Mouse (Mus musculus) embryonic stem cell, embryonic (primary cell): ENCODE data around the gene S100a6.

Source experiments
- CTCF ChIA-PET, 4 experiments: fragments of 300-600 bp in 2 of 4; fragments of 350-600 bp in 2 of 4; sonication (Branson Sonifier 250); formaldehyde crosslinking; loops; one replicate each; lab custom pipeline; 2022; ENCODE audit warnings: inconsistent platforms in 2 of 4; lab: Charles Lee
- POLR2A ChIA-PET, 4 experiments: fragments of 300-600 bp in 2 of 4; fragments of 350-600 bp in 2 of 4; sonication (Branson Sonifier 250); formaldehyde crosslinking; loops; one replicate each; lab custom pipeline; 2022; ENCODE audit warnings: antibody characterized with exemption in 4 of 4, inconsistent platforms in 1 of 4; lab: Charles Lee

The S100a6 gene

DNA sequence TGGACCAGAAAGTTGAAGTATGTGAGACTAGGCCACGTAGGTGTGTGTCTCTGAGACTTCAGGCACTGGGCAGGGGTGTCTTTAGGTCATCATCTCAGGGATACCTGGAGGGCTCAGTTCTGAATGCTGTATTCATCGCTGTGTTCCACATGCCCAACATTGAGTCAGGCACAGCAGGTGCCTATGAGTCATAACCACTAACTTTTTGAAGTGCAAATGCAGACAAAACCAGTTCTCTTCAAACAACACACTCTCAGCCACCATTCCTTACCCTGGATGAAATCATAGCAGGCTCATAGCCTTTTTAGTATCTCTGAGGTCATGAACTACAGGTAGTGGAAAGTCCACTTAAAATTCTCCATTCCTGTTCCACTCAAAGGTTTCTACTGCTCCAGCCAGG lies 16.6 kb downstream of the S100a6 start:
- ChIA-PET POLR2A (no interaction called here), CTCF (interaction anchor here in 1 of 4 experiments (4.1 kb wide), 1 partner anchor 11 kb away, joined by 14 read pairs; no protein-coding TSS in a partner anchor)

GRCm38 (mm10) chr3:90631984-90632383 lies 19.3 kb downstream of the S100a6 start:
- ChIA-PET POLR2A (interaction anchor here in 1 of 4 experiments (1.0 kb wide), 1 partner anchor 106 kb away, joined by 3 read pairs; no protein-coding TSS in a partner anchor), CTCF (interaction anchor here in 2 of 4 experiments (0.6 to 2.3 kb wide), 5 partner anchors 8 to 1834 kb away, joined by 3 to 11 read pairs (median 4); no protein-coding TSS in a partner anchor)

DNA sequence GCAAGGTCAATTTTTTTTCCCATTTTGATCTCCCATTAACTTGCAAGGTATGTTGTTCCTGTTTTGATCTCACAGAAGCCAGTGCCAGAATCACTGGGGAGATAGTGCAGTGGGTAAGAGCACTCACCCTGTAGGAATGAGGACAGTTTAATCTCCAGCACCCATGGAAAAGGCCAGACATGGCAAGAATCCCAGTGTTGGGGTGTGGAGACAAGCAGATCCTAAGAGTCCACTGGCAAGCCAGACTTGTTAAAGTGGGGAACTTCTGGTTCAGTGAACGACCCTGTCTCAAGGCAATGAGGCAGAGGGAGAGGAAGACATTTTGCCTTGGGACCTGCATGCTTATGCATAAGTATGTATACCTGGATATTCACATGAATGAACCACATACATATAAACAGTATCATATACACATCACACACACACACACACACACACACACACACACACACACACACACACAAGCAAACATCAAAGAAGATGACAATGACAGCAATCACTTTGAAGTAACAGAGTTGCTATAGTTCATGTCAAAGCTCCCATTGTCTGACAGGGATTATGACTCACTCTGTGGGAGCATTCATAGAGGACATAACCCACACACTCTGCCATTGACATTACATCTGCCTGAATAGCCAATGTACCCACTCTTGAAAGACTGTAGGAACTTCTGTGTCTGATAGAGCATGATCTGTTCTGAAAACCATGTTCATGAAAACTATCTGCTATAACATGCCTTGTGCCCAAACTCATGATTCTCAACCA lies 26.0 kb downstream of the S100a6 start:
- POLR2A ChIA-PET: interaction anchor here in 2 of 4 experiments (0.9 to 1.4 kb wide), 4 partner anchors 126 to 425 kb away, joined by 3 to 5 read pairs (median 3); partner anchors contain the start of genes Chtop (in 1 of the 2), Rab13 (in 1 of the 2) and Rps27 (in 1 of the 2)
- CTCF ChIA-PET: interaction anchor here in 3 of 4 experiments (1.1 to 1.6 kb wide), 7 partner anchors 14 to 508 kb away, joined by 3 to 9 read pairs (median 4); no protein-coding TSS in a partner anchor

GRCm38 (mm10) chr3:90639511-90640154 lies 27.0 kb downstream of the S100a6 start:
- POLR2A ChIA-PET: interaction anchor here in 3 of 4 experiments (0.6 to 1.4 kb wide), 5 partner anchors 127 to 426 kb away, joined by 3 to 15 read pairs (median 3); partner anchors contain the start of genes Chtop (in 1 of the 3), Rab13 (in 1 of the 3) and Rps27 (in 1 of the 3)
- CTCF ChIA-PET: interaction anchor here (0.6 to 1.6 kb wide), 38 partner anchors 8 to 509 kb away, joined by 3 to 14 read pairs (median 4); partner anchors contain the start of genes S100a14 (in 1 of the 4) and Snapin (in 1 of the 4)

GRCm38 (mm10) chr3:90640981-90641380 lies 28.3 kb downstream of the S100a6 start:
- ChIA-PET POLR2A (no interaction called here), CTCF (interaction anchor here in 2 of 4 experiments (0.6 to 4.3 kb wide), 7 partner anchors 11 to 412 kb away, joined by 3 to 33 read pairs (median 3); partner anchors contain the start of gene S100a16 (in 1 of the 2))

DNA sequence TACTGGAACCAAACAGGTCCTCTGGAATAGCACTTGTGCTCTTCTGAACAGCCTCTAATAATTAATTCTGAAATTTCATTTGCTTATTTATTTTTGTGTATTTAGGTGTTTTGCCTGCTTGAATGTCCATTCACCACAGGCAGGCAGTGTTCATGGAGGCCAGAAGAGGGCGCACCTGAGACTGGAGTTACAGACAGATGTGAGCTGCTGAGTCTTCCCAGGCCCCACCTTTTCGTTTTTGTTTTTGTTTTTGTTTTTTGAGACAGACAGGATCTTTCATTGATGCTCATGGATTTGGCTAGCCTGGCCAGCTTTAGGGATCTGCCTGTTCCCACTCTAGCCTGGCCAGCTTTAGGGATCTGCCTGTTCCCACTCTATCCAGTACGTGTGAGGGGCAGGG lies 31.5 kb downstream of the S100a6 start:
- CTCF ChIA-PET: interaction anchor here (0.5 to 4.3 kb wide), 23 partner anchors 8 to 730 kb away, joined by 3 to 33 read pairs (median 4); partner anchors contain the start of genes S100a7a (in 1 of the 4) and Snapin (in 1 of the 4)
- POLR2A ChIA-PET: interaction anchor here in 1 of 4 experiments (1.0 to 1.3 kb wide), 2 partner anchors 23 to 430 kb away, joined by 3 read pairs; partner anchors contain the start of genes Rab13 and Rps27

DNA sequence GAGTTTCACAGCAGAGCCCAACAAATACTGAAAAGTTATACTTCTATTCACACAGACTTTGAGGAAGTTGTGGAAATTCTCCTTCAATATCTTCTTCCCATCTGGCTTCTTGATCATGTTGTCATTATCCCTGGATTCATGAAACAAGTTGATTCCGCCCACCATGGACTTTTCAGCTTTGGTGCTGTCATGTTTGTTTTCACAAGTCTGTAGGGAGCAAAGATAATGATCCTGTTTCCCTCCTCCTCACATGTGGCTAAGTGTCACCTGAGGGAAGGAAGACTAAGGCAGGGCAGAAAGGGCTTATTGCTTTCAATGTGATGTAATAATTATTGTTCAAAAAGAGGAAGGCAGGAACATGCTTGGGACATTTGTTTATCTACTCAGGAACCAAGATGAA lies 34.6 kb downstream of the S100a6 start:
- ChIA-PET CTCF (no interaction called here), POLR2A (no interaction called here)

DNA sequence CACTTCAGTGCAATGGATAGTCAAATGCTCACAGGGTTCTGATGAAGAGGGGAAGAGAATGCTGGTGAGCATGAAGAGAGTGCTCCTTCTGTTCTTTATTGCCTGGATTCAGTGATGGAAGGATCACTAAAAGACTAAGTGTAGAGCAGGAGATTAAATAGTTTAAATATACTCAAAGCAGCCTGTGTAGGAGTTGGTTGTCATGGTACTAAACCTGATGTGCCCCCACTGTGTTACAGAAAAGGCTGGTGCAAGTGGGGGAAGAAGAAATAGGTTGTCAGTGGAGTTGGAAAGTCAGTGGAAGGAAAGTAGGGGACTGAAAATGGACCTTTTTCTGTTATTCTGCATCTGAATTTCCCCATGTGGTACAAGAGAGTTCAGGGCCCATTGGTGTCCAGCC lies 36.3 kb downstream of the S100a6 start:
- ChIA-PET CTCF (interaction anchor here in 1 of 4 experiments (1.6 kb wide), 1 partner anchor 9 kb away, joined by 5 read pairs; no protein-coding TSS in a partner anchor), POLR2A (no interaction called here)

- ChIA-PET CTCF (no interaction called here), POLR2A (no interaction called here)
Observed at GRCm38 (mm10) chr3:90649832-90650231, 37.1 kb downstream of the S100a6 start.

DNA sequence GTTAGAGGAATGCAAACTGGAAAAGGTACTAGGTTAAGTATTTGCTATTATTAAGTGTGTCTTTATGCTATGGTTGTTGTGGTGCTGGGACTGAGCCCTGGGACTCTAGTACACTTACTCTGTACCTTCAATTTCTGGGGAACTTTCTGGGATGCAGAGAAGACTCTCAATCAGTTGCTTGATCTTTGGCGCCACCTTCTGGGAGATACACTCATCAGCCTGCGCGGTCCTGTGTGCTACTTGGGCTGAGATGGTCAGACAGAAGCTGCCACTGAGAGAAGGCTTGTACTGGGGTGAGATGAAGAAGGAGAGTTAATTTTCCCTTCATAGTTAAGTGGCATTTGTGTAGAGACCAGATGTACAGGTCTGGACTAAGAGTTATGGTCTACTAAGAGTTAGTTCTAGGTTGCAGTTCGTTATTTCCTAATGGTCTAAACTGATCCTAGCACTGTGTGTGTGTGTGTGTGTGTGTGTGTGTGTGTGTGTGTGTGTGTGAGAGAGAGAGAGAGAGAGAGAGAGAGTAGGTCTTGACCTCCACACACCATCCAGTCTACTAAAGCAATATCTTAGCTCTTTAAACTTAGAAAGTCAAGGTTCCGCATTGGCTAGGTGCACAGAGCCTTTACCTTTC lies 40.3 kb downstream of the S100a6 start:
- CTCF ChIA-PET: interaction anchor here (0.5 to 3.5 kb wide), 32 partner anchors 9 to 279 kb away, joined by 3 to 16 read pairs (median 4); partner anchors contain the start of genes Snapin (in 4 of the 4) and Ilf2 (in 1 of the 4)
- POLR2A ChIA-PET: interaction anchor here in 3 of 4 experiments (0.7 to 1.9 kb wide), 4 partner anchors 128 to 337 kb away, joined by 3 to 6 read pairs (median 4); partner anchors contain the start of gene Snapin (in 2 of the 3)

DNA sequence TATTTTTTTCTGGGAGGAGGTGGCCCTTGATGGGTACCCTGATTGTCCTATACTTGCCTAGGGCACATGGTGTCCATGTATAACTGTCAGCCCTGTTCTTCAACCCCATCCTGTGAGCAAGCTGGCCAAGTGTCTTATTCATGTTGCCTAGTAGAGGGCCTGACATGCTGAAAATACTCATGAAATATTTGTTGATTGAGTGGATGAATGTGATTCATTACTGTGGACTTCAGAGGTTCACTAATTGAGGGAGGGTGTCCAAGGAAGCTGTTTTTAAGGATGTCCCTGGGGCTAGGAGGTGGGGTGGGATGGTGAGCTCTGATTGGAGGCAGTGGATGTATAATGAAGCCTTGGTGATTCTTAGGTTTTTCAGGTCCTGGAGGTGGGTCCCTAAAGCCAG lies 41.0 kb downstream of the S100a6 start, which contains the start of gene S100a7a:
S100a7a (plus strand) TSS at position 301 of the 400 bp plus-strand sequence.
- ChIA-PET POLR2A (interaction anchor here in 3 of 4 experiments (0.7 to 1.9 kb wide), 3 partner anchors 163 to 337 kb away, joined by 3 to 6 read pairs (median 5); partner anchors contain the start of gene Snapin (in 2 of the 3)), CTCF (interaction anchor here (0.8 to 3.5 kb wide), 16 partner anchors 9 to 280 kb away, joined by 3 to 16 read pairs (median 4); partner anchors contain the start of gene Snapin (in 3 of the 4))

DNA sequence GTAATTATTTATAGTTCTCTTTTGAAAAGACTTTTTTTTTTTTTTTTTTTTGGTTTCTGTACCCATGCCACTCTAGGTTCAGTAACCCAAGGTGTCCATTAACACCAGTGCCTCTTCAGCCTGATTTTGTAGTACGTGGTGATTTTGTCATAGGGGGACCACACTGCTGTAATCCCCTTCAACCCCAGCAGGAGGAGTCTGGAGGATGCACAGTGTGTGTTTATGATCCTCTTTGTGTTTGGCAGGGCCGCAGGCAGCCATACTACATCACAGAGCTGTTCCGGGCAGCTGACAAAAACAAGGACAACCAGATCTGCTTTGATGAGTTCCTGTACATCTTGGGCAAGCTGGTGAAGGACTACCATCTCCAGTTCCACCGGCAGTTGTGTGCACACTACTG lies 44.7 kb downstream of the S100a6 start:
- CTCF ChIA-PET: interaction anchor here in 3 of 4 experiments (1.0 to 1.4 kb wide), 3 partner anchors 18 to 53 kb away, joined by 3 to 5 read pairs (median 5); no protein-coding TSS in a partner anchor
- POLR2A ChIA-PET: no interaction called here

DNA sequence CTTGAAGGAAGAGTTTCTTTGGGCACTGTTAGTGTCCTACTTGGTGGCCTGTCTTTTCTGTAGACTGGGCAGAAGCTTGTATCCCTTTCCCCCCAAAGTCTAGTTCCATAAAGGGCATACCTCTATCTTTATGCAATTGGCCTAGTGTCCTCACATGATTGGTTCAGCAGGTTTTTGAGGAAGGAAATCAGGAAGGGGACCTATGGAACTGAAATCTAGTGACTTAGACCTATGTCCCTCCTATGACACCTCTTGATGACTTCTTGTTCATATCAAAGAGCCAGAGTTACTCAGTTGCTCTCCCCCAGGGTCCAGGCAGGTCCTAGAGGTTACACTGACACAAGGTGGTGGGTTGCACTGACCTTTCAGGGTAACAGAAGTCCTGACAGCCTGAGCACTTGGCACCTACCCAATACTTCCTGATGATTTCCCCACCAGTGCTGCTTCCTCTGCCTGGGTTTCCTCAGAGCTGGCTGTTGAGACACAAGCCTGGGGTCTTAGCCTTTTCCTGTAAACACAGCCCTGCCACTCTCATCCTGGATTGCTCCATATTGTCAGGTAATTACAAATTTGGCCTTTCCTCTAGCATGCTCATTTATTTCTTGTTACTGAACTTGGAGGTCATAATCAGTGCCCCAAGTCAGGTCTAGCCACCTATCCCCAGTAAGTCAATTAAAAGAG lies 46.8 kb downstream of the S100a6 start:
- POLR2A ChIA-PET: no interaction called here
- CTCF ChIA-PET: no interaction called here

GRCm38 (mm10) chr3:90664219-90664618 lies 51.5 kb downstream of the S100a6 start:
- CTCF ChIA-PET: interaction anchor here in 3 of 4 experiments (0.5 to 1.3 kb wide), 11 partner anchors 11 to 550 kb away, joined by 3 to 10 read pairs (median 4); partner anchors contain the start of genes S100a7a (in 1 of the 3) and Snapin (in 1 of the 3)
- POLR2A ChIA-PET: interaction anchor here in 2 of 4 experiments (0.5 to 1.0 kb wide), 2 partner anchors 151 to 409 kb away, joined by 3 to 4 read pairs; no protein-coding TSS in a partner anchor

- ChIA-PET POLR2A (no interaction called here), CTCF (no interaction called here)
Observed at GRCm38 (mm10) chr3:90668846-90669245, 56.2 kb downstream of the S100a6 start, which contains the start of gene S100a8. TSS of gene S100a8 (plus strand) at chr3:90668978.
